In genomic region chr13:45005861-45006260, GRCm38 (mm10) we compare ENCODE assay signal across 11 mouse cellular contexts. TPM values are rescaled to one million over a fixed set of nuclear protein-coding genes. Genes with fewer than 3 reads are reported as not detected.
DNase-seq lines count a peak whose midpoint lies in the region; ATAC-seq and TF ChIP-seq lines count a peak whose summit lies in the region.
"Had no signal": no experiment of that assay in that cellular context is flagged by ENCODE, and none has a peak within 500 bp of the region (broad histone marks: within the 10 kb centered on the region; RNA-seq: fewer than 3 reads in every experiment).

No protein-coding gene starts in this region.

- H3K27me3 ChIP-seq in hindbrain, embryonic 11.5 days (ENCODE audit: control insufficient read depth, insufficient read depth, low read length): no peaks in the 10 kb centered on the region
- no peaks in the 10 kb centered on the region for H3K27me3 ChIP-seq in hindbrain, postnatal 0 days (ENCODE audit: insufficient read depth, low read length)
- H3K27me3 ChIP-seq in MEL (ENCODE audit: control insufficient read depth in 1 of 2, insufficient read depth in 2 of 2, low read length in 2 of 2): no peaks in the 10 kb centered on the region
- H3K27me3 ChIP-seq in kidney, adult 2 months (replicated peaks; ENCODE audit: control insufficient read depth, insufficient read depth, low read length): no peaks in the 10 kb centered on the region
- H3K27me3 ChIP-seq in forebrain, embryonic 11.5 days (ENCODE audit: control insufficient read depth, insufficient read depth, low read length): no peaks in the 10 kb centered on the region

- no peak overlapping the region for H3K9ac ChIP-seq in hindbrain, embryonic 11.5 days (ENCODE audit: low read depth, low read length)
- H3K9ac ChIP-seq in hindbrain, postnatal 0 days (replicated peaks; ENCODE audit: low read length): no peak overlapping the region
- no peak overlapping the region for H3K9ac ChIP-seq in MEL (ENCODE audit: control insufficient read depth, low read depth, low read length, poor library complexity, severe bottlenecking)
- no peak overlapping the region for H3K9ac ChIP-seq in forebrain, embryonic 11.5 days (ENCODE audit: low read length)

- no peak for TF ChIP-seq EP300 in MEL (IDR thresholded peaks at IDR 0.05; ENCODE audit: low read depth in 1 of 2, low read length in 2 of 2)

- no peaks in the 10 kb centered on the region for H3K4me1 ChIP-seq in hindbrain, embryonic 11.5 days (replicated peaks; ENCODE audit: control insufficient read depth, insufficient read depth, low read length)
- H3K4me1 ChIP-seq in hindbrain, postnatal 0 days (ENCODE audit: insufficient read depth, low read length): 0 out of 2 replicates have a peak, but pooled peaks cover 4% of the 10 kb centered on the region
- H3K4me1 ChIP-seq in MEL (ENCODE audit: control insufficient read depth in 1 of 2, insufficient read depth in 2 of 2, low read length in 2 of 2): peaks cover 0 to 12% of the 10 kb centered on the region in 2 experiments; a peak in 1 of 4 replicates
- H3K4me1 ChIP-seq in kidney, adult 2 months (ENCODE audit: control insufficient read depth, insufficient read depth, low read length): peaks cover 5% of the 10 kb centered on the region; the same call in 1 of the 2 replicates
- H3K4me1 ChIP-seq in forebrain, embryonic 11.5 days (replicated peaks; ENCODE audit: control insufficient read depth, insufficient read depth, low read length): peaks cover 4% of the 10 kb centered on the region; the same call in 1 of the 2 replicates

- ATAC-seq in hindbrain, embryonic 11.5 days (ENCODE audit: low FRiP score): no peak
- ATAC-seq in hindbrain, postnatal 0 days: no peak
- ATAC-seq in megakaryocyte, adult 5-6 weeks (ENCODE audit: poor library complexity, severe bottlenecking): peak; percentile 64
- ATAC-seq in forebrain, embryonic 11.5 days (replicated peaks; ENCODE audit: low FRiP score): no peak
- ATAC-seq in inflammation-experienced regulatory T-cells, adult 6 months: no peak

- no peak for TF ChIP-seq POLR2A in MEL (IDR thresholded peaks at IDR 0.05; ENCODE audit: control insufficient read depth in 1 of 2, insufficient read depth in 1 of 2, low read depth in 1 of 2, low read length in 2 of 2, poor library complexity in 1 of 2)
- TF ChIP-seq POLR2A in kidney, adult 2 months (IDR thresholded peaks at IDR 0.05; ENCODE audit: low read depth, low read length): no peak

- peaks cover 7% of the 10 kb centered on the region for H3K79me2 ChIP-seq in MEL (ENCODE audit: control insufficient read depth, insufficient read depth, low read length, poor library complexity)

- peak; percentile 5 for DNase-seq in hindbrain, embryonic 11.5 days (ENCODE audit: low spot score)
- no peak for DNase-seq in hindbrain, postnatal 0 days (ENCODE audit: low spot score)
- peak; percentile 74 for DNase-seq in MEL (ENCODE audit: low read depth, low spot score)
- DNase-seq in kidney, adult 2 months: peak; percentile 80
- DNase-seq in forebrain, embryonic 11.5 days (ENCODE audit: low spot score): no peak
- DNase-seq in ovary, adult 18-20 months (ENCODE audit: low spot score): no peak
- DNase-seq: adrenal gland, adult 2 months; cerebellum, adult 9-11 months; heart, postnatal 10 days had no signal

- no peak overlapping the region for H3K4me2 ChIP-seq in hindbrain, embryonic 11.5 days (replicated peaks; ENCODE audit: low read depth, low read length)
- no peak overlapping the region for H3K4me2 ChIP-seq in hindbrain, postnatal 0 days (ENCODE audit: low read depth, low read length)
- no peak overlapping the region for H3K4me2 ChIP-seq in forebrain, embryonic 11.5 days (ENCODE audit: low read depth, low read length, severe bottlenecking)

- H3K4me3 ChIP-seq in hindbrain, embryonic 11.5 days (ENCODE audit: low read depth, low read length): no peak overlapping the region
- H3K4me3 ChIP-seq in hindbrain, postnatal 0 days (ENCODE audit: low read length): no peak overlapping the region
- H3K4me3 ChIP-seq in MEL (ENCODE audit: control insufficient read depth in 1 of 2, insufficient read depth in 1 of 2, low read depth in 2 of 2, low read length in 2 of 2): no peak overlapping the region; a peak in 2 of 4 replicates
- H3K4me3 ChIP-seq in kidney, adult 2 months (ENCODE audit: insufficient read depth, low read depth, low read length): no peak overlapping the region
- H3K4me3 ChIP-seq in forebrain, embryonic 11.5 days (ENCODE audit: low read depth, low read length): no peak overlapping the region

- TF ChIP-seq CTCF in hindbrain, postnatal 0 days (IDR thresholded peaks at IDR 0.05; ENCODE audit: low read depth): no peak
- no peak for TF ChIP-seq CTCF in MEL (IDR thresholded peaks at IDR 0.05 in 2 of 3, conservative IDR thresholded peaks at IDR 0.05 in 1 of 3; ENCODE audit: control insufficient read depth in 1 of 3, insufficient read depth in 1 of 3, low read depth in 2 of 3, low read length in 3 of 3, poor library complexity in 1 of 3, severe bottlenecking in 1 of 3)
- no peak for TF ChIP-seq CTCF in kidney, adult 2 months (conservative IDR thresholded peaks at IDR 0.05; ENCODE audit: insufficient read depth, insufficient read length, low read depth, low read length)

- H3K27ac ChIP-seq in hindbrain, embryonic 11.5 days (ENCODE audit: low read depth, low read length): no peak overlapping the region
- no peak overlapping the region for H3K27ac ChIP-seq in hindbrain, postnatal 0 days
- peak overlapping the region; percentile 31 for H3K27ac ChIP-seq in MEL (ENCODE audit: control insufficient read depth, low read depth, low read length)
- no peak overlapping the region for H3K27ac ChIP-seq in kidney, adult 2 months (ENCODE audit: insufficient read depth, low read depth, low read length)
- no peak overlapping the region for H3K27ac ChIP-seq in forebrain, embryonic 11.5 days (ENCODE audit: low read depth, low read length)

- WGBS in hindbrain, embryonic 11.5 days: 69% methylated on average over 7 of the region's 7 CpGs
- WGBS in hindbrain, postnatal 0 days: 85% methylated on average over 7 of the region's 7 CpGs
- WGBS in kidney, adult 2 months: 48% methylated on average over 7 of the region's 7 CpGs
- WGBS in forebrain, embryonic 11.5 days: 87% methylated on average over 7 of the region's 7 CpGs

- H3K36me3 ChIP-seq in hindbrain, embryonic 11.5 days (ENCODE audit: control insufficient read depth, insufficient read depth, low read length): no peaks in the 10 kb centered on the region
- H3K36me3 ChIP-seq in hindbrain, postnatal 0 days (ENCODE audit: insufficient read depth, low read length): no peaks in the 10 kb centered on the region
- peaks cover 0 to 9% of the 10 kb centered on the region in 2 experiments; a peak in 2 of 4 replicates for H3K36me3 ChIP-seq in MEL (ENCODE audit: control insufficient read depth in 1 of 2, insufficient read depth in 2 of 2, low read length in 2 of 2)
- H3K36me3 ChIP-seq in kidney, adult 2 months (ENCODE audit: control insufficient read depth, insufficient read depth, low read length): no peaks in the 10 kb centered on the region
- H3K36me3 ChIP-seq in forebrain, embryonic 11.5 days (ENCODE audit: control insufficient read depth, insufficient read depth, low read length): no peaks in the 10 kb centered on the region

- no peak for TF ChIP-seq RAD21 in MEL (IDR thresholded peaks at IDR 0.05; ENCODE audit: low read depth, low read length)

- H3K9me3 ChIP-seq in hindbrain, embryonic 11.5 days (ENCODE audit: control insufficient read depth, low read length): no peaks in the 10 kb centered on the region
- H3K9me3 ChIP-seq in hindbrain, postnatal 0 days (ENCODE audit: low read length): no peaks in the 10 kb centered on the region
- H3K9me3 ChIP-seq in MEL (replicated peaks; ENCODE audit: insufficient read depth, low read length): no peaks in the 10 kb centered on the region
- H3K9me3 ChIP-seq in forebrain, embryonic 11.5 days (ENCODE audit: control insufficient read depth, low read length): no peaks in the 10 kb centered on the region

TF ChIP-seq in MEL, 35 proteins besides CTCF, POLR2A, EP300 and RAD21:
- TF ChIP-seq POLR2AphosphoS5 (IDR thresholded peaks at IDR 0.05; ENCODE audit: borderline replicate concordance, low read depth, low read length) (no peak), BHLHE40 (IDR thresholded peaks at IDR 0.05; ENCODE audit: borderline replicate concordance, low read depth, low read length) (peak; percentile 11; the same call in 1 of the 2 replicates), MYB (IDR thresholded peaks at IDR 0.05; ENCODE audit: low read depth, low read length) (no peak), KAT2A (conservative IDR thresholded peaks at IDR 0.05; ENCODE audit: low read depth, low read length) (no peak), MAX (IDR thresholded peaks at IDR 0.05; ENCODE audit: low read length) (no peak; the same call in 1 of the 2 replicates), ELF1 (IDR thresholded peaks at IDR 0.05; ENCODE audit: low read depth, low read length) (no peak), USF2 (IDR thresholded peaks at IDR 0.05; ENCODE audit: borderline replicate concordance in 1 of 2, insufficient read depth in 1 of 2, low read depth in 1 of 2, low read length in 2 of 2) (no peak)
TF ChIP-seq in MEL: peak in this region for 1.

RNA-seq across cellular contexts. Expression of gene Dtnbp1, which starts 3.9 kb away (rescaled TPM):
- polyA plus RNA-seq in hindbrain, embryonic 11.5 days (2014; fragmentation: Nextera tagmentation; extraction: Ambion mirVana): 69.2 and 74.0 TPM in 2 replicates
- 90.7 and 97.6 TPM in 2 replicates for total RNA-seq in hindbrain, postnatal 0 days (2014; rRNA removed)
- 114 and 127 TPM in 2 replicates for polyA plus RNA-seq in hindbrain, postnatal 0 days (2015; fragmentation: Nextera tagmentation; extraction: Ambion mirVana)
- total RNA-seq in MEL (2012; rRNA removed): 24.2 and 26.7 TPM in 2 replicates
- 10 to 100 TPM in 1 of 2 experiments, not detected in 1; 59.5 TPM for polyA plus RNA-seq in MEL (2012; ENCODE audit: insufficient read depth in 1 of 2, insufficient read length in 2 of 2, low read depth in 1 of 2, low replicate concordance in 2 of 2, missing spikeins in 1 of 2)
- polyA plus RNA-seq in kidney, adult 2 months (2012; rRNA removed): 142 and 149 TPM in 2 replicates
- 41.5 and 50.7 TPM in 2 replicates for total RNA-seq in megakaryocyte, adult 5-6 weeks (2015)
- total RNA-seq in megakaryocyte, adult 5-6 weeks (2017): 37.2 and 39.8 TPM in 2 replicates
- polyA plus RNA-seq in forebrain, embryonic 11.5 days (2014; fragmentation: Nextera tagmentation; extraction: Ambion mirVana): 73.3 and 87.6 TPM in 2 replicates
- 10 to 100 TPM in 2 of 3 experiments, 1 to 10 TPM in 1; 8.1 to 10.6 (median 10.0) TPM for polyA plus RNA-seq in inflammation-experienced regulatory T-cells, adult 6 months (2017; shearing (Covaris generic))

Comparison
In these comparisons a context has a peak if more than half of its experiments do, and no peak if none do; other contexts are left out.
1. DNase-seq: peak in hindbrain, embryonic 11.5 days (single experiment), MEL (single experiment) and kidney, adult 2 months (single experiment); none in hindbrain, postnatal 0 days (single experiment), forebrain, embryonic 11.5 days (single experiment) and ovary, adult 18-20 months (single experiment).